Mouse (Mus musculus): ENCODE measurements at regions not wholly inside any gene's neighbourhood (a gene's known extent, or its start where the extent isn't known, plus 50 kb on each side); places are given as distances from the start of the nearest gene placed in this dataset.
"Not testable (repeated sequence)": the region's sequence is repeated elsewhere in the genome, so short reads cannot be mapped to it uniquely, and the experiment has no call there.

DNA sequence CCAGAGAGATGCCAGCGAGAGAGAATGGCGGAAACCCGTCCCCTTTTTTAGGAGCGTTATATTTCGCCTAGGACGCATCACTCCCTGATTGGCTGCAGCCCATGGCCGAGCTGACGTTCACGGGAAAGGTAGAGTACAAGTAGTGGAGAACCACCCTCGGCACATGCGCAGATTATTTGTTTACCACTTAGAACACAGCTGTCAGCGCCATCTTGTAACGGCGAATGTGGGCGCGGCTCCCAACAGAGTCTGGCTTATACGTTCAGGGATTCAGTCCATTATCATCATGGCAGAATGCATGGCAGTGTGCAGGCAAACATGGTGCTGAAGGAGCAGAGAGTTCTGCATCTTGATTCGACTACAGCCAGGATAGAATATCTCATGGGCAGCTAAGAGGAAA lies 339.8 kb upstream of the Glra2 start:
- not testable (repeated sequence) for DNase-seq (ENCODE audit: low read depth, low spot score)

DNA sequence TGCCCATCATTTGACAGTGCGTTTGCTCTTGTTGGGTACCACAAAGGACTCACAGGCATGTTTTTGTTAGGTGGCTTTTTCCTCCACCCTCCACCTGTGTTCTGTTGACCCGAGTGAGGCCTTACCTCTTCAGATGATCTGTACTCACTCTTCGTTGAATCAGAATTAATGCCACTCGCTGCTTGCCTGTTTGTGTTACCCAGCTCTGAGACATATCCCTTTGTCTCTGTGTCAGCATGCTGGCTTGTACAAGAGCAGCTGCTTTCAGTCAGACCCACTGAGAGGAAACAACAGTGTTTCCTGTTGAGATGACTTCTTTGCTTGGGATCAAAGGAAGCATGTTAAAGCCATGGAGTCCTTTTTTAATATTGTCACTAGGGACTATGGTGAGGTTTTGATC lies 304.0 kb upstream of the Glra2 start:
- DNase-seq (ENCODE audit: low read depth, low spot score) = no peak

DNA sequence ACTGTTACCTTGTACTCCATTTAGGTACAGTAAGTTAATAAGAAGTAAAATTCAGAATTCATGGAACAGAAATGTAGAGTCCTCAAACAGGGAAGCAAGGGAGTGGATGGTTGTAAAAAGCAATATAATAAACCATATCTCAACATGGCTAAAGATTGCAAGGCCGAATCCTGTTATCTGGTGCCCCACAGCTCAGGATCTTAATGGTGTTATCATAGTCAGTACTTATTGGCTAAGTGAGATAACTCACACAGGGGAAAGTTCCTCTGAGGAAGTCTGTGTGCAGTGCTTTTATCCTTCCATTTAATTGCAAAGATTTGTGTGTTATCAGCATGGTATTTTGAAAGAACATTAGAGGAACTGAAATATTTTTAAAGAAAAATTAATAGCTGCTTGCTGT lies 288.9 kb upstream of the Glra2 start:
- DNase-seq (ENCODE audit: low read depth, low spot score) = no peak

DNA sequence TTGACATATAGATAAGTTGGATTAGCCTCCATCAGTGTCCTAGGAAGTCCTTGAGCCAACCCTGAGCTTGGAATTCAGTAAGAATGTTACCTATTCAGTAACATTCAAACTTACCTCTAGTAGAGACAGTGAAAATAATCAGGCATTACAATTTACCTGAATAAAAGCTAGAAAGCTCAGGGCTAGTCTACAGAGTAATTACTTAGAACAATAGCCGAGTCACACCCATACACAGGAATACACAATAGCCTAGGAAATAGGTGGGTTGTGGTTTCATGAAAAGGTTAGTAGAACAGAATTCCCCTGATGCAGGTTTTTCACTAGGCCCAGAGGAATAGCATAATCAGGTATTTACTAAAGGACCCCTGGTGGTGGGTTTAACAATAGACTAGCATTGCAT lies 273.6 kb upstream of the Glra2 start:
- DNase-seq (ENCODE audit: low read depth, low spot score) = peak; percentile 5

Data from ES-CJ7 (cell line).